Mouse (Mus musculus) MEL (cell line): Measurements from ENCODE around the gene Cenpf. TPM values are rescaled to one million over a fixed set of nuclear protein-coding genes. Genes with fewer than 3 reads are reported as not detected.

Source experiments
- DNase-seq: peaks from one replicate; pipeline ENCODE4 v3.0.0; 2011; ENCODE audit warnings: low read depth, low spot score
- H3K27ac ChIP-seq: 2 replicates; pipeline ENCODE4 v1.5.1; 2012; ENCODE audit warnings: low read depth, mild to moderate bottlenecking, control low read depth, low read length, moderate library complexity; ENCODE audit not compliant: control insufficient read depth
- H3K27me3 ChIP-seq, 2 experiments: fragments of 150-350 bp in 1 of 2; sonication (generic) in 1 of 2; 2 replicates each; pipeline ENCODE4 v1.6.1; 2012; ENCODE audit warnings: low read length in 2 of 2, mild to moderate bottlenecking in 2 of 2, improper control_type of control experiment in 1 of 2, moderate library complexity in 1 of 2; ENCODE audit not compliant: insufficient read depth in 2 of 2, control insufficient read depth in 1 of 2
- H3K36me3 ChIP-seq, 2 experiments: 2 replicates each; pipeline ENCODE4 v1.6.1; 2012 to 2014; ENCODE audit warnings: low read length in 2 of 2, improper control_type of control experiment in 1 of 2, inconsistent platforms in 1 of 2, mild to moderate bottlenecking in 1 of 2; ENCODE audit not compliant: insufficient read depth in 2 of 2, control insufficient read depth in 1 of 2
- H3K4me1 ChIP-seq, 2 experiments: fragments of 150-350 bp in 1 of 2; sonication (generic) in 1 of 2; 2 replicates each; pipeline ENCODE4 v1.6.1; 2012; ENCODE audit warnings: low read length in 2 of 2, improper control_type of control experiment in 1 of 2, mild to moderate bottlenecking in 1 of 2; ENCODE audit not compliant: insufficient read depth in 2 of 2, control insufficient read depth in 1 of 2
- H3K4me3 ChIP-seq, 2 experiments: fragments of 150-350 bp in 1 of 2; sonication (generic) in 1 of 2; 2 replicates each; pipeline ENCODE4 v1.5.1; 2012; ENCODE audit warnings: low read depth in 2 of 2, low read length in 2 of 2, mild to moderate bottlenecking in 2 of 2, moderate library complexity in 2 of 2, control low read depth in 1 of 2, improper control_type of control experiment in 1 of 2; ENCODE audit not compliant: control insufficient read depth in 1 of 2, insufficient read depth in 1 of 2
- H3K79me2 ChIP-seq: 2 replicates; pipeline ENCODE4 v1.6.1; 2012; ENCODE audit warnings: mild to moderate bottlenecking, low read length, moderate library complexity; ENCODE audit not compliant: control insufficient read depth, poor library complexity, insufficient read depth
- H3K9ac ChIP-seq: 2 replicates; pipeline ENCODE4 v1.6.1; 2012; ENCODE audit warnings: low read depth, mild to moderate bottlenecking, control low read depth, low read length, moderate library complexity; ENCODE audit not compliant: control insufficient read depth, poor library complexity, severe bottlenecking
- H3K9me3 ChIP-seq: fragments of 150-350 bp; sonication (generic); replicated peaks from 2 replicates; pipeline ENCODE4 v1.6.1; 2012; ENCODE audit warnings: mild to moderate bottlenecking, low read length, improper control_type of control experiment, moderate library complexity; ENCODE audit not compliant: insufficient read depth
- BHLHE40 ChIP-seq: IDR thresholded peaks from 2 replicates; pipeline ENCODE4 v1.6.1; 2012; ENCODE audit warnings: low read depth, mild to moderate bottlenecking, inconsistent platforms, low read length, improper control_type of control experiment, borderline replicate concordance
- ELF1 ChIP-seq: IDR thresholded peaks from 2 replicates; pipeline ENCODE4 v1.6.1; 2014; ENCODE audit warnings: low read depth, mild to moderate bottlenecking, inconsistent platforms, low read length, improper control_type of control experiment, moderate library complexity
- EP300 ChIP-seq, 2 experiments: IDR thresholded peaks; 2 replicates each; pipeline ENCODE4 v1.6.1; 2011; ENCODE audit warnings: improper control_type of control experiment in 2 of 2, low read length in 2 of 2, low read depth in 1 of 2, mild to moderate bottlenecking in 1 of 2
- ETS1 ChIP-seq: IDR thresholded peaks from 2 replicates; pipeline ENCODE4 v1.6.1; 2012; ENCODE audit warnings: low read depth, mild to moderate bottlenecking, inconsistent platforms, low read length, improper control_type of control experiment, moderate library complexity
- KAT2A ChIP-seq: conservative IDR thresholded peaks from 2 replicates; pipeline ENCODE4 v1.6.1; 2012; ENCODE audit warnings: low read depth, low read length, improper control_type of control experiment, inconsistent platforms
- MAFK ChIP-seq: IDR thresholded peaks from 2 replicates; pipeline ENCODE4 v1.6.1; 2011; ENCODE audit warnings: low read depth, mild to moderate bottlenecking, low read length, improper control_type of control experiment, borderline replicate concordance
- MEF2A ChIP-seq: IDR thresholded peaks from 2 replicates; pipeline ENCODE4 v1.6.1; 2014; ENCODE audit warnings: low read depth, mild to moderate bottlenecking, inconsistent platforms, low read length, improper control_type of control experiment; ENCODE audit not compliant: poor library complexity, insufficient replicate concordance, severe bottlenecking; ENCODE audit errors: extremely low read depth
- MYB ChIP-seq: IDR thresholded peaks from 2 replicates; pipeline ENCODE4 v1.6.1; 2011; ENCODE audit warnings: mild to moderate bottlenecking, low read depth, low read length, improper control_type of control experiment
- MYC ChIP-seq: IDR thresholded peaks from 2 replicates; pipeline ENCODE4 v1.6.1; 2011; ENCODE audit warnings: low read depth, mild to moderate bottlenecking, low read length, improper control_type of control experiment, moderate library complexity
- NELFE ChIP-seq: IDR thresholded peaks from 2 replicates; pipeline ENCODE4 v1.6.1; 2011; ENCODE audit warnings: low read depth, low read length, improper control_type of control experiment
- SMC3 ChIP-seq: IDR thresholded peaks from 2 replicates; pipeline ENCODE4 v1.6.1; 2011; ENCODE audit warnings: low read depth, low read length, improper control_type of control experiment
- TBP ChIP-seq: IDR thresholded peaks from 2 replicates; pipeline ENCODE4 v1.8.0; 2011; ENCODE audit warnings: low read depth, low read length, improper control_type of control experiment
- TCF12 ChIP-seq: IDR thresholded peaks from 2 replicates; pipeline ENCODE4 v1.6.1; 2014; ENCODE audit warnings: low read depth, mild to moderate bottlenecking, inconsistent platforms, low read length, improper control_type of control experiment, moderate library complexity
- USF2 ChIP-seq, 2 experiments: IDR thresholded peaks; 2 replicates each; pipeline ENCODE4 v1.6.1; 2011 to 2012; ENCODE audit warnings: improper control_type of control experiment in 2 of 2, low read length in 2 of 2, borderline replicate concordance in 1 of 2, inconsistent platforms in 1 of 2, low read depth in 1 of 2, mild to moderate bottlenecking in 1 of 2; ENCODE audit not compliant: insufficient read depth in 1 of 2
- polyA plus RNA-seq, 2 experiments: library from polyadenylated mRNA; stranded (reverse) in 1 of 2; unstranded in 1 of 2; fragments of >175 nt in 1 of 2; fragments of >200 nt in 1 of 2; gene quantifications; 2 replicates each; pipeline versions ENCODE4 v1.2.1 to v1.2.4; 2012; ENCODE audit warnings: low replicate concordance in 2 of 2, low read depth in 1 of 2; ENCODE audit not compliant: insufficient read length in 2 of 2, insufficient read depth in 1 of 2, missing spikeins in 1 of 2
- total RNA-seq: library from RNA; depleted of rRNA; stranded (reverse); fragments of 300-350 nt; gene quantifications from 2 replicates; pipeline ENCODE4 v1.2.3, GENCODE M21; 2012

The Cenpf gene
- total and polyA plus RNA-seq, 3 experiments: 16.6 to 63.2 (median 34.5) TPM

GRCm38 (mm10) chr1:189728784-189729115 lies 40.9 kb upstream of the Cenpf start:
- Histone ChIP-seq H3K36me3 (no peaks in the 10 kb centered on the region), H3K9me3 (no peaks in the 10 kb centered on the region), H3K79me2 (no peaks in the 10 kb centered on the region), H3K4me3 (no peak overlapping the region), H3K9ac (no peak overlapping the region), H3K27me3 (no peaks in the 10 kb centered on the region), H3K27ac (no peak overlapping the region), H3K4me1 (no peaks in the 10 kb centered on the region)
- no peak for DNase-seq
- TF ChIP-seq MEF2A (no peak), KAT2A (no peak), SMC3 (no peak)

- no peak for DNase-seq
- Histone ChIP-seq H3K9ac (no peak within 1 kb of the TSS), H3K27ac (no peak within 1 kb of the TSS), H3K27me3 (no peaks in the 10 kb centered on the region), H3K36me3 (no peaks in the 10 kb centered on the region), H3K9me3 (no peaks in the 10 kb centered on the region), H3K4me1 (no peaks in the 10 kb centered on the region), H3K79me2 (no peaks in the 10 kb centered on the region), H3K4me3 (no peak within 1 kb of the TSS)
- TF ChIP-seq ETS1: no peak
- no peak for TF ChIP-seq ELF1
- TF ChIP-seq TCF12: no peak
- TF ChIP-seq MAFK: no peak
- TF ChIP-seq TBP: no peak
- TF ChIP-seq EP300 (IDR thresholded peaks at IDR 0.05; ENCODE audit: low read depth in 1 of 2, low read length in 2 of 2): no peak
- TF ChIP-seq BHLHE40: no peak
- TF ChIP-seq NELFE: no peak
- no peak for TF ChIP-seq KAT2A
- no peak for TF ChIP-seq USF2 (IDR thresholded peaks at IDR 0.05; ENCODE audit: borderline replicate concordance in 1 of 2, insufficient read depth in 1 of 2, low read depth in 1 of 2, low read length in 2 of 2)
- no peak for TF ChIP-seq MYB
- TF ChIP-seq MEF2A: no peak
- no peak for TF ChIP-seq MYC
Measured at GRCm38 (mm10) chr1:189727884-189728783, 40.2 kb upstream of the Cenpf start, which contains the start of gene Ptpn14. TSS of gene Ptpn14 (plus strand) at chr1:189728268.
